9 mouse cellular contexts compared by ENCODE assay signal in genomic region chr14:23494496-23494800, GRCm38 (mm10).
DNase-seq lines count a peak whose midpoint lies in the region; ATAC-seq lines count a peak whose summit lies in the region.
"Had no signal": no experiment of that assay in that cellular context is flagged by ENCODE, and none has a peak within 500 bp of the region (broad histone marks: within the 10 kb centered on the region; RNA-seq: fewer than 3 reads in every experiment).

No protein-coding gene starts in this region.

- no peak overlapping the region for H3K4me2 ChIP-seq in limb, embryonic 13.5 days (replicated peaks)
- H3K4me2 ChIP-seq in stomach, embryonic 15.5 days: no peak overlapping the region

- DNase-seq in limb, embryonic 10.5 days (ENCODE audit: low spot score): no peak
- peak; percentile 39 to 50 for DNase-seq in gastrocnemius, adult 8-10 months (ENCODE audit: low spot score in 2 of 2)
- peak; percentile 35 for DNase-seq in kidney, postnatal 10 days
- no peak for DNase-seq in hindbrain, embryonic 10.5 days (ENCODE audit: low spot score)
- no peak for DNase-seq in right cerebral cortex, postnatal 14 days
- DNase-seq: right cerebral cortex, adult 18-20 months had no signal

- H3K9me3 ChIP-seq in limb, embryonic 13.5 days: no peaks in the 10 kb centered on the region
- H3K9me3 ChIP-seq in limb, embryonic 10.5 days (replicated peaks): no peaks in the 10 kb centered on the region
- H3K9me3 ChIP-seq in stomach, embryonic 15.5 days: no peaks in the 10 kb centered on the region
- H3K9me3 ChIP-seq in hindbrain, embryonic 10.5 days: no peaks in the 10 kb centered on the region

- H3K36me3 ChIP-seq in limb, embryonic 13.5 days: no peaks in the 10 kb centered on the region
- no peaks in the 10 kb centered on the region for H3K36me3 ChIP-seq in limb, embryonic 10.5 days
- H3K36me3 ChIP-seq in stomach, embryonic 15.5 days: no peaks in the 10 kb centered on the region
- H3K36me3 ChIP-seq in hindbrain, embryonic 10.5 days: no peaks in the 10 kb centered on the region

- peak; percentile 61; the same call in 1 of the 2 replicates for ATAC-seq in limb, embryonic 13.5 days (ENCODE audit: low FRiP score, low read depth)
- ATAC-seq in stomach, embryonic 15.5 days (ENCODE audit: insufficient read depth, low FRiP score, low read depth): peak; percentile 68; the same call in 1 of the 2 replicates
- ATAC-seq in frontal cortex, adult (ENCODE audit: low TSS enrichment): no peak

- no peaks in the 10 kb centered on the region for H3K27me3 ChIP-seq in limb, embryonic 13.5 days
- H3K27me3 ChIP-seq in limb, embryonic 10.5 days (ENCODE audit: low read depth, poor library complexity, severe bottlenecking): no peaks in the 10 kb centered on the region
- H3K27me3 ChIP-seq in stomach, embryonic 15.5 days (replicated peaks): no peaks in the 10 kb centered on the region
- H3K27me3 ChIP-seq in hindbrain, embryonic 10.5 days (ENCODE audit: insufficient read depth, poor library complexity, severe bottlenecking): no peaks in the 10 kb centered on the region

- H3K27ac ChIP-seq in limb, embryonic 13.5 days: no peak overlapping the region
- no peak overlapping the region for H3K27ac ChIP-seq in limb, embryonic 10.5 days
- peak overlapping the region; percentile 42 for H3K27ac ChIP-seq in stomach, embryonic 15.5 days
- H3K27ac ChIP-seq in hindbrain, embryonic 10.5 days: no peak overlapping the region

- no peak overlapping the region for H3K9ac ChIP-seq in limb, embryonic 13.5 days
- H3K9ac ChIP-seq in stomach, embryonic 15.5 days: no peak overlapping the region

- WGBS in limb, embryonic 13.5 days: 64% methylated on average over 3 of the region's 3 CpGs
- WGBS in limb, embryonic 10.5 days: 87% methylated on average over 3 of the region's 3 CpGs
- WGBS in stomach, embryonic 15.5 days: 49% methylated on average over 3 of the region's 3 CpGs
- 93% methylated on average over 3 of the region's 3 CpGs for WGBS in hindbrain, embryonic 10.5 days

- H3K4me1 ChIP-seq in limb, embryonic 13.5 days: peaks cover 6% of the 10 kb centered on the region
- peaks cover 11% of the 10 kb centered on the region for H3K4me1 ChIP-seq in limb, embryonic 10.5 days
- H3K4me1 ChIP-seq in stomach, embryonic 15.5 days: no peaks in the 10 kb centered on the region
- H3K4me1 ChIP-seq in hindbrain, embryonic 10.5 days (replicated peaks): no peaks in the 10 kb centered on the region

- H3K4me3 ChIP-seq in limb, embryonic 13.5 days: no peak overlapping the region
- H3K4me3 ChIP-seq in limb, embryonic 10.5 days: no peak overlapping the region
- no peak overlapping the region for H3K4me3 ChIP-seq in stomach, embryonic 15.5 days (replicated peaks)
- no peak overlapping the region for H3K4me3 ChIP-seq in hindbrain, embryonic 10.5 days

Comparison
In these comparisons a context has a peak if more than half of its experiments do, and no peak if none do; other contexts are left out.
1. DNase-seq: peak in gastrocnemius, adult 8-10 months (2 of 2) and kidney, postnatal 10 days (single experiment); none in limb, embryonic 10.5 days (single experiment), hindbrain, embryonic 10.5 days (single experiment) and right cerebral cortex, postnatal 14 days (single experiment).